Mouse (Mus musculus) olfactory bulb, adult 2 months (tissue): ENCODE measurements around the gene Mycn.

Experiments used
- CTCF ChIP-seq: fragments of 200-500 bp; IDR thresholded peaks from 2 replicates; pipeline ENCODE4 v1.5.1; 2012; ENCODE audit warnings: low read depth, mild to moderate bottlenecking, low read length, moderate library complexity; ENCODE audit not compliant: insufficient read depth
- POLR2A ChIP-seq: fragments of 200-500 bp; IDR thresholded peaks from 2 replicates; pipeline ENCODE4 v1.6.1; 2012; ENCODE audit warnings: mild to moderate bottlenecking, low read depth, low read length, moderate library complexity; ENCODE audit not compliant: insufficient read depth

GRCm38 (mm10) chr12:12943288-12943687, 1.6 kb upstream of the Mycn start:
- TF ChIP-seq POLR2A (no peak), CTCF (no peak)
